Mouse (Mus musculus): Measurements from ENCODE around the gene Lmx1b. TPM values are rescaled to one million over a fixed set of nuclear protein-coding genes. Genes with fewer than 3 reads are reported as not detected.

The Lmx1b gene
- polyA plus RNA-seq, 1 experiment, result 3.7 TPM

DNA sequence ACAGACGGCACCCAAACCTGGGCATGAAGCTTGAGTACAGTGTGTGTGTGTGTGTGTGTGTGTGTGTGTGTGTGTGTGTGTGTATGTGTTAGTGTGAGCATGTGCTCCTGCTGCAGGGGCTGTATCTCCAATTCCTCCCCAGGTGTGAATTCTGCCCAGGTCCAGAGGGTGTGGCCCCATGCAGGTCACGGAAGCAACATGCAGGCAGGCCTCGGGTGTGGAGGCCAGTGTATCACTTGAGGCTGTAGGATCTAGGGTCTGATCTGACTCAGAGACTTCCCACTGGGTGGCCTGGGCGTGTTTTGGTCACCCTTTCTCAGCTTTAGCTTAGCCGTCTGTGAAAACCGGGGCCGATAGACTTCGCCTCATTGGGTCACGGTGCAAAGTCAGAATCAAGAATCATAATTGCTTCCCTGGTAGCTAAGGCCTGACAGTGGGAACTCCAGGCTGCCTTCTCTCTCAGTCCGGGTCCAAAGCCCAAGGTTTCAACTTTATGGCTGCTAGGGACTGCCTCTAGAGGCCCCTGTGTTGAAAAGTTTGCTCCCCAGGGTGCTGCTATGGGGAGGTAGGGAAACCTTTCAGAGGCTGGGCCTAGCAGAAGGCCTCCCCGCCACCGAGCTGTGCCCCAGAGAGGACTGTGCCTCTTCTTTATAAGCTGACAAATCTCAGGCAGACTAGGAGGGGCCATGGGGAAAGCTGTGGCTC is 38.8 kb upstream of the Lmx1b start:
- no peak overlapping the region for H3K27ac ChIP-seq (ENCODE audit: insufficient read depth, low read depth, low read length)
- 76% methylated on average over 12 of the region's 12 CpGs for WGBS
- no peaks in the 10 kb centered on the region for H3K4me1 ChIP-seq (ENCODE audit: control insufficient read depth, insufficient read depth, low read length)
- TF ChIP-seq POLR2A (IDR thresholded peaks at IDR 0.05; ENCODE audit: low read depth, low read length) (no peak), CTCF (conservative IDR thresholded peaks at IDR 0.05; ENCODE audit: insufficient read depth, insufficient read length, low read depth, low read length) (no peak)
- H3K4me3 ChIP-seq (ENCODE audit: insufficient read depth, low read depth, low read length), result no peak overlapping the region
- no peaks in the 10 kb centered on the region for H3K27me3 ChIP-seq (replicated peaks; ENCODE audit: control insufficient read depth, insufficient read depth, low read length)
- DNase-seq, result no peak
- H3K36me3 ChIP-seq (ENCODE audit: control insufficient read depth, insufficient read depth, low read length), result no peaks in the 10 kb centered on the region

DNA sequence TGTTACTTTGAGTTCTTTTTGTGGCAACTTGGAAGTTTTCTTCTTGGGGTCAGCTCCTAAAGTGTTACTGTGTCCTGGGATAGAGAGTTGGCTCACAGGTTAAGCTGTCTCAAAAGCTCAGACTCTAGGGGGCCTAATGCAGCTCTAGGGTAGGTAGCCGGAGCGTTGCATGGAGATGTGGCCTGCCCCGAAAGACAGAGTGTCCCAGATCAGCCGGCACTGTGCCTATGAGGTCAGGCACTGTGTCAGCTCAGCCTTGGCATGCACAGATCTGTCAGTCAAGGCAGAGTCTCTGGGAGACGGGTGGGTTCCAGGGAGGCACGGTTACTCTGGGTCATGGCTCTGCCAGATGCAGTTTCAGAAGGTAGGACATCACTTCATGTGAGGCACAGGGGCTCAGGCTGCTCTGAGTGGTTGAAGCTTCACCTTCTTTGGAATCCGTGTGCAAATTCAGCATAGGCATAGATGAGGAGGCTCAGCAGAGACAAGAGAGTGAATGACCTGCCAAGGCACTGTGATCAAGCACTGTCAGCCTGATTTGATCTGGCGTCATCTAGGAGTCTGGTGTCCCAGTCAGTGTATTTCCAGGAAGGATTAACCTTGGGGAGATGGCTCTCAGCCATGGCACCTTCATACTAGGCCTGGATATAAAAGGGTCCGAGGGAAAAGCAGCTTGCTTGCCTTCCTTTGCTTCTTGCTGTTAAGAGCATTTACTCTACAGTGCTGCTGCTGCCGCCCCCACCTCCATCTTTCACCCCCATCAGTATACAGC is 32.6 kb upstream of the Lmx1b start:
- H3K27ac ChIP-seq (ENCODE audit: insufficient read depth, low read depth, low read length), result no peak overlapping the region
- DNase-seq, result no peak
- H3K4me3 ChIP-seq (ENCODE audit: insufficient read depth, low read depth, low read length), result no peak overlapping the region
- H3K36me3 ChIP-seq (ENCODE audit: control insufficient read depth, insufficient read depth, low read length), result no peaks in the 10 kb centered on the region
- H3K27me3 ChIP-seq (replicated peaks; ENCODE audit: control insufficient read depth, insufficient read depth, low read length), result no peaks in the 10 kb centered on the region
- H3K4me1 ChIP-seq (ENCODE audit: control insufficient read depth, insufficient read depth, low read length), result no peaks in the 10 kb centered on the region
- WGBS, result 81% methylated on average over 10 of the region's 10 CpGs
- TF ChIP-seq POLR2A (IDR thresholded peaks at IDR 0.05; ENCODE audit: low read depth, low read length), result no peak
- no peak for TF ChIP-seq CTCF (conservative IDR thresholded peaks at IDR 0.05; ENCODE audit: insufficient read depth, insufficient read length, low read depth, low read length)

DNA sequence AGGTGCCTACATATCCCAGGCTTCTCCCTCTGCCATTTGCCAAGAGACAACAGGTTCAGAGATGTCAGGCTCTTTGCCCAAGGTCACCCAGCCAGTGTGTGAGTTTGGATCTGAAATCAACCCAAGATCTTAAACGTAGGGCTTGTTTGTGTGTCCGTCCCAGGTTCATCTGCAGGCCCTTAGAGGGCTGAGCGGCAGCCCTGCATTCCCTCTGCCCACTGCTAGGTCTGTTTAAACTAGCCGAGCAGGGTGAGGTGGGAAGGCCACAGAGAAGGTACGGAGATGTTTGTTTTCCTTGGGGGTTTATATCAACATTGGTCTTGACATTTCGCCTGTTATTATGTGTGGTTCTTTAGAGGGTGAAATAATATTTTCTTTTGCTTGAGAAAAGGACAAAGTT is 28.4 kb upstream of the Lmx1b start:
- Histone ChIP-seq H3K4me3 (ENCODE audit: insufficient read depth, low read depth, low read length) (no peak overlapping the region), H3K27me3 (replicated peaks; ENCODE audit: control insufficient read depth, insufficient read depth, low read length) (no peaks in the 10 kb centered on the region), H3K4me1 (ENCODE audit: control insufficient read depth, insufficient read depth, low read length) (no peaks in the 10 kb centered on the region), H3K27ac (ENCODE audit: insufficient read depth, low read depth, low read length) (no peak overlapping the region), H3K36me3 (ENCODE audit: control insufficient read depth, insufficient read depth, low read length) (no peaks in the 10 kb centered on the region)
- DNase-seq, result no peak
- TF ChIP-seq CTCF (conservative IDR thresholded peaks at IDR 0.05; ENCODE audit: insufficient read depth, insufficient read length, low read depth, low read length) (no peak), POLR2A (IDR thresholded peaks at IDR 0.05; ENCODE audit: low read depth, low read length) (no peak)
- 62% methylated on average over 6 of the region's 6 CpGs for WGBS

DNA sequence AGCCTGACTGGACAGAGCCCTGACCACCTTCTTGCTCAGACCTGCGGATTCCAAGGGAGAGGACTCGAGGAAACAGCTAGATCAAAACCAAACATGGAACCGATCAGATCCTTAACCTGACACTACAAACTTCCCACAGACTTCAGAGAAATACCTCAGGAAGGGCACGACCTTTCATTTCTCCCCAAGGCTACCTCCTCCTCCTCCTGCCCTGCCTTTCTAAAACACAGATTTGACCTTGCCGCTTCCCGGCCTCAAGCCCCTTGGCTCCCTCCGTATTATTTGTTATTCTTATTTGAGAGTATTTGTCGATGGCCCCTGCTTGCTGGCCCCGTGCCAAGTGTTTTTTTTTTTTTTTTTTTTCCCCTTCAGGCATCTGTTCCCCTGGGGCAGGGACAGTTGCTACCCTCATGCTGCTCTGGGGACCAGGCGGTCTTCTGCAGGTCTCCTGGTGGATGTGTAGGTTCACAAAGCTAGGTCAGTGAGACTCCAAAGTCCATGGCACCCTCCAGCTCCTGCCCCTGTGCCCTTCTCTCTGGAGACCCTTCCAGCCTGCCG is 26.2 kb upstream of the Lmx1b start:
- WGBS, result 49% methylated on average over 11 of the region's 11 CpGs
- Histone ChIP-seq H3K27ac (ENCODE audit: insufficient read depth, low read depth, low read length) (no peak overlapping the region), H3K27me3 (replicated peaks; ENCODE audit: control insufficient read depth, insufficient read depth, low read length) (no peaks in the 10 kb centered on the region), H3K36me3 (ENCODE audit: control insufficient read depth, insufficient read depth, low read length) (no peaks in the 10 kb centered on the region), H3K4me1 (ENCODE audit: control insufficient read depth, insufficient read depth, low read length) (no peaks in the 10 kb centered on the region), H3K4me3 (ENCODE audit: insufficient read depth, low read depth, low read length) (no peak overlapping the region)
- no peak for DNase-seq
- TF ChIP-seq CTCF (conservative IDR thresholded peaks at IDR 0.05; ENCODE audit: insufficient read depth, insufficient read length, low read depth, low read length), result no peak
- TF ChIP-seq POLR2A (IDR thresholded peaks at IDR 0.05; ENCODE audit: low read depth, low read length), result no peak

DNA sequence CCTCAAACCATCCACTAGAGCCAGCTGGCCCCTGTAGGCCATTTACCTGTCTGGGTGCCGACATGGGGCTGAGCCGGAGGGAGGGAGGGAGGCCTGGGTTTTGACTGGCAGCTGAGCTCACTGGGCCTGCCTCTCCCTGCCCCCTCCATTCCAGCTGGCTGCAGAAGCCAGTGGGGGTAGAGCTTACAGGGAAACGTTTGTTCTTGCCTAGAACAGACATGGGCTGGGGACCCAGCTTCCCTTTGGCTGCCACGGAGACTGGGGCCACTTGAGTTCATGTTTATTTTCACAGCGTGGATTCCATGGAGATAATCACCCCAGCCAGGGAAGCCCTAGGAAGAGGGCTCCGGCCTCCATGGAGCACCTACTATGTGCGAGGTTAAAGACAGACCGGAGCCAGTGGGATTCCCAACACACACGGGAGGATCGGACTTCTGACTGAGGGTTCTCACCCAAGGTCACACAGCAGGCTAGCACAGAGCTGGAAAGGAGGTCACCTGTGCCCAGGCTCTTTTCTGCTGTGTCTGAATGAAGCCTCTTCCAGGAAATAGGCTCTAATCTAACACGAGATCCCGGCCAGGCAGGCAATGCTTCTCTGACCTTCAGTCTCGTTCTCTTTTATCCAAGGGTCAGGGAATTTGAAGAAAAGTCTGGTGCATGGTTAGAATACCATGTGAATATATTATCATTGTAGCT is 25.2 kb upstream of the Lmx1b start:
- Histone ChIP-seq H3K36me3 (ENCODE audit: control insufficient read depth, insufficient read depth, low read length) (no peaks in the 10 kb centered on the region), H3K27ac (ENCODE audit: insufficient read depth, low read depth, low read length) (no peak overlapping the region), H3K4me1 (ENCODE audit: control insufficient read depth, insufficient read depth, low read length) (no peaks in the 10 kb centered on the region), H3K27me3 (replicated peaks; ENCODE audit: control insufficient read depth, insufficient read depth, low read length) (no peaks in the 10 kb centered on the region), H3K4me3 (ENCODE audit: insufficient read depth, low read depth, low read length) (no peak overlapping the region)
- no peak for DNase-seq
- WGBS, result 34% methylated on average over 13 of the region's 13 CpGs
- TF ChIP-seq POLR2A (IDR thresholded peaks at IDR 0.05; ENCODE audit: low read depth, low read length), result no peak
- no peak for TF ChIP-seq CTCF (conservative IDR thresholded peaks at IDR 0.05; ENCODE audit: insufficient read depth, insufficient read length, low read depth, low read length)

DNA sequence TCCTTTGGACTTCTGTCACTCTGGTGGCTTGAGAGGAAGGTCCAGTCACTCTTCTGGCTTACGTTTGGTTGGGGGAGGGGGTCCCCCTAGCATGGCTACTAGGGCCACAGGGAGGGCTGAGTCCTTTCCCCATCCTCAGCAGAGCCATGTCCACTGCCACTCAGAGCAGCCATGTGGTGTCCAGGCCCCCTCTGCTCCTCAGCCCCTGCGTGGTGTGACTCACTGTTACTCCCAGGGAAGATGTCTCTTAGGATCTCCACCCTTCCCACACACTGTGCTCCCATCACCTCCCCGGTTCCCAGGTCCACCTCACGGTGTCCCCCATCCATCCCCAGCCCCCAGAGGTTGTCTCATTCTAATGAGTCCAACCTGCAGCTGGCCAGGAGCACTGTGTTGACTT is 24.4 kb upstream of the Lmx1b start:
- Histone ChIP-seq H3K36me3 (ENCODE audit: control insufficient read depth, insufficient read depth, low read length) (no peaks in the 10 kb centered on the region), H3K27me3 (replicated peaks; ENCODE audit: control insufficient read depth, insufficient read depth, low read length) (no peaks in the 10 kb centered on the region), H3K4me3 (ENCODE audit: insufficient read depth, low read depth, low read length) (no peak overlapping the region), H3K4me1 (ENCODE audit: control insufficient read depth, insufficient read depth, low read length) (no peaks in the 10 kb centered on the region), H3K27ac (ENCODE audit: insufficient read depth, low read depth, low read length) (no peak overlapping the region)
- WGBS, result 85% methylated on average over 4 of the region's 4 CpGs
- DNase-seq, result no peak
- no peak for TF ChIP-seq CTCF (conservative IDR thresholded peaks at IDR 0.05; ENCODE audit: insufficient read depth, insufficient read length, low read depth, low read length)
- no peak for TF ChIP-seq POLR2A (IDR thresholded peaks at IDR 0.05; ENCODE audit: low read depth, low read length)

DNA sequence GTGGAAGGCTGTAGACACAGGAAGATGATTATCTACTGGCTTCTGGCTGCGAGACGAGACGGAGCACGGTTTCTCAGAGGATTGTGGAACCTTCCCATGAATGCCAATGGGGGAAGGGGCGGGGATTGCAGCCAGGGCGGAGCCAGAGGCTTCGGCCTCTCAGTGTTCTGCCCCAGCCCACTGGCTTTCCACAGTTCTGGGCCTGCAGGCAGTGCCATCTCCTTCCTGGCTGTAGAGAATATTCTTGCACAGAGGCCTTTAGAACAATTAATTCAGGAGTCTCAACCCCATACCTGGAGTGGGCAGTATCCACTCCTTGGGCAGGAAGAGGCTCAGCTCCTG is 18.9 kb upstream of the Lmx1b start:
- Histone ChIP-seq H3K27me3 (replicated peaks; ENCODE audit: control insufficient read depth, insufficient read depth, low read length) (no peaks in the 10 kb centered on the region), H3K4me3 (ENCODE audit: insufficient read depth, low read depth, low read length) (no peak overlapping the region), H3K4me1 (ENCODE audit: control insufficient read depth, insufficient read depth, low read length) (no peaks in the 10 kb centered on the region), H3K36me3 (ENCODE audit: control insufficient read depth, insufficient read depth, low read length) (no peaks in the 10 kb centered on the region), H3K27ac (ENCODE audit: insufficient read depth, low read depth, low read length) (no peak overlapping the region)
- DNase-seq, result peak; percentile 24
- TF ChIP-seq CTCF (conservative IDR thresholded peaks at IDR 0.05; ENCODE audit: insufficient read depth, insufficient read length, low read depth, low read length), result no peak
- no peak for TF ChIP-seq POLR2A (IDR thresholded peaks at IDR 0.05; ENCODE audit: low read depth, low read length)
- 14% methylated on average over 7 of the region's 7 CpGs for WGBS
